ENCODE assay signal across 8 mouse cellular contexts in genomic region chr19:31083761-31084160, GRCm38 (mm10). TPM values are rescaled to one million over a fixed set of nuclear protein-coding genes. Genes with fewer than 3 reads are reported as not detected.
DNase-seq lines count a peak whose midpoint lies in the region; ATAC-seq and TF ChIP-seq lines count a peak whose summit lies in the region.

No protein-coding gene starts in this region.

- H3K4me2 ChIP-seq in heart, embryonic 14.5 days (ENCODE audit: low read length), result peak overlapping the region; percentile 89
- peak overlapping the region; percentile 89 for H3K4me2 ChIP-seq in liver, embryonic 14.5 days (ENCODE audit: low read depth)

- TF ChIP-seq CTCF in liver, adult 2 months (IDR thresholded peaks at IDR 0.05; ENCODE audit: low read depth, low read length), result no peak
- TF ChIP-seq CTCF in liver, embryonic 14.5 days (IDR thresholded peaks at IDR 0.05; ENCODE audit: low read depth), result no peak

- no peak for DNase-seq in liver, adult 2 months (ENCODE audit: extremely low read depth, low read depth, low spot score)
- DNase-seq in liver, result no peak
- peak; percentile 24 to 31 for DNase-seq in cerebellum, postnatal 10 days
- DNase-seq in liver, embryonic 14.5 days (ENCODE audit: low read depth in 3 of 3, low spot score in 3 of 3), result no peak
- peak; percentile 4 to 19 for DNase-seq in thymus, postnatal 10 days (ENCODE audit: low spot score in 2 of 2)
- DNase-seq in lung, postnatal 36 days, result no peak
- no peak for DNase-seq in embryo, embryonic 10.5 days (ENCODE audit: low spot score)

- no peak for TF ChIP-seq POLR2A in liver, adult 2 months (IDR thresholded peaks at IDR 0.05; ENCODE audit: extremely low read depth, insufficient read depth, low read length)

- ATAC-seq in heart, embryonic 14.5 days (ENCODE audit: insufficient number of reproducible peaks, insufficient read depth, low FRiP score, low read depth), result no peak
- no peak for ATAC-seq in liver, embryonic 14.5 days (ENCODE audit: insufficient read depth)

- no peak overlapping the region for H3K27ac ChIP-seq in liver, adult 2 months (replicated peaks; ENCODE audit: insufficient read depth, low read depth, low read length)
- H3K27ac ChIP-seq in heart, embryonic 14.5 days (replicated peaks in 1 of 2; ENCODE audit: control insufficient read depth in 1 of 2, insufficient read depth in 1 of 2, low read depth in 2 of 2, low read length in 2 of 2), result no peak overlapping the region
- no peak overlapping the region for H3K27ac ChIP-seq in liver, embryonic 14.5 days

- H3K4me3 ChIP-seq in liver, adult 2 months (ENCODE audit: insufficient read depth, low read depth, low read length), result peak overlapping the region; percentile 64; the same call in 1 of the 2 replicates
- H3K4me3 ChIP-seq in heart, embryonic 14.5 days (ENCODE audit: control insufficient read depth in 1 of 2, insufficient read depth in 1 of 2, low read depth in 1 of 2, low read length in 2 of 2), result peak overlapping the region; percentile 59 to 69
- H3K4me3 ChIP-seq in liver, embryonic 14.5 days (ENCODE audit: insufficient read depth in 1 of 2, low read depth in 2 of 2, low read length in 2 of 2), result peak overlapping the region; percentile 89 to 99

- no peak for TF ChIP-seq EP300 in liver, embryonic 14.5 days (IDR thresholded peaks at IDR 0.05; ENCODE audit: low read depth)

- H3K9ac ChIP-seq in liver, adult 2 months (ENCODE audit: low read depth, low read length), result no peak overlapping the region
- peak overlapping the region; percentile 88 for H3K9ac ChIP-seq in heart, embryonic 14.5 days (ENCODE audit: low read length)
- peak overlapping the region; percentile 73 for H3K9ac ChIP-seq in liver, embryonic 14.5 days (replicated peaks)

- H3K4me1 ChIP-seq in liver, adult 2 months (ENCODE audit: control insufficient read depth, insufficient read depth, low read length), result peaks cover 13% of the 10 kb centered on the region
- peaks cover 14 to 21% of the 10 kb centered on the region in 2 experiments for H3K4me1 ChIP-seq in heart, embryonic 14.5 days (ENCODE audit: control insufficient read depth in 2 of 2, insufficient read depth in 2 of 2, low read length in 2 of 2)
- peaks cover 6 to 9% of the 10 kb centered on the region in 2 experiments for H3K4me1 ChIP-seq in liver, embryonic 14.5 days (replicated peaks; ENCODE audit: control insufficient read depth in 2 of 2, insufficient read depth in 2 of 2, low read length in 1 of 2)

- H3K36me3 ChIP-seq in liver, adult 2 months (ENCODE audit: control insufficient read depth, insufficient read depth, low read length), result peaks cover 4% of the 10 kb centered on the region; the same call in 1 of the 2 replicates
- H3K36me3 ChIP-seq in heart, embryonic 14.5 days (ENCODE audit: control insufficient read depth, insufficient read depth, low read length), result peaks cover 38% of the 10 kb centered on the region
- peaks cover 6% of the 10 kb centered on the region for H3K36me3 ChIP-seq in liver, embryonic 14.5 days (replicated peaks; ENCODE audit: control insufficient read depth, insufficient read depth, low read depth)

- H3K27me3 ChIP-seq in liver, adult 2 months (ENCODE audit: control insufficient read depth, insufficient read depth, low read length), result no peaks in the 10 kb centered on the region
- no peaks in the 10 kb centered on the region for H3K27me3 ChIP-seq in heart, embryonic 14.5 days (ENCODE audit: control insufficient read depth, insufficient read depth, low read length)
- H3K27me3 ChIP-seq in liver, embryonic 14.5 days (ENCODE audit: control insufficient read depth, insufficient read depth, low read length), result no peaks in the 10 kb centered on the region

- WGBS in liver, adult 2 months, result 96% methylated on average over 8 of the region's 8 CpGs
- 91% methylated on average over 8 of the region's 8 CpGs for WGBS in heart, embryonic 14.5 days
- WGBS in liver, embryonic 14.5 days (ENCODE audit: insufficient replicate concordance), result 83% methylated on average over 8 of the region's 8 CpGs

- H3K9me3 ChIP-seq in heart, embryonic 14.5 days (ENCODE audit: control insufficient read depth, low read length), result no peaks in the 10 kb centered on the region
- no peaks in the 10 kb centered on the region for H3K9me3 ChIP-seq in liver, embryonic 14.5 days (ENCODE audit: control insufficient read depth, low read length)

- H3K79me2 ChIP-seq in liver, adult 2 months (ENCODE audit: control insufficient read depth, insufficient read depth, low read length), result no peaks in the 10 kb centered on the region

RNA-seq across cellular contexts. Expression of gene Cstf2t, which starts 1.1 kb away (rescaled TPM):
- total RNA-seq in liver, adult 2 months (2014; rRNA removed), result 14.9 and 17.0 TPM in 2 replicates
- 6.5 and 7.3 TPM in 2 replicates for polyA plus RNA-seq in liver, adult 2 months (2012; rRNA removed)
- 30.5 and 30.6 TPM in 2 replicates for polyA plus RNA-seq in heart, embryonic 14.5 days (2014; fragmentation: Nextera tagmentation; extraction: Ambion mirVana)
- polyA plus RNA-seq in liver, embryonic 14.5 days (2012; rRNA removed), result 5.1 and 6.5 TPM in 2 replicates
- polyA plus RNA-seq in liver, embryonic 14.5 days (2014; fragmentation: Nextera tagmentation; extraction: Ambion mirVana), result 8.3 and 9.4 TPM in 2 replicates

Comparison
In these comparisons a context has a peak if more than half of its experiments do, and no peak if none do; other contexts are left out.
1. DNase-seq: peak in cerebellum, postnatal 10 days (2 of 2) and thymus, postnatal 10 days (2 of 2); none in liver, adult 2 months (single experiment), liver (single experiment), liver, embryonic 14.5 days (0 of 3), lung, postnatal 36 days (single experiment) and embryo, embryonic 10.5 days (single experiment).
2. Peak in every context shown above with its lines, with median percentiles within 50 percentile points of each other: H3K4me3 ChIP-seq.